Mouse (Mus musculus): ENCODE results near the gene Cfap298. TPM values are rescaled to one million over a fixed set of nuclear protein-coding genes. Genes with fewer than 3 reads are reported as not detected.

The Cfap298 gene
- polyA plus RNA-seq (2014; fragmentation: Nextera tagmentation; extraction: Ambion mirVana): 36.4 and 41.2 TPM in 2 replicates

DNA sequence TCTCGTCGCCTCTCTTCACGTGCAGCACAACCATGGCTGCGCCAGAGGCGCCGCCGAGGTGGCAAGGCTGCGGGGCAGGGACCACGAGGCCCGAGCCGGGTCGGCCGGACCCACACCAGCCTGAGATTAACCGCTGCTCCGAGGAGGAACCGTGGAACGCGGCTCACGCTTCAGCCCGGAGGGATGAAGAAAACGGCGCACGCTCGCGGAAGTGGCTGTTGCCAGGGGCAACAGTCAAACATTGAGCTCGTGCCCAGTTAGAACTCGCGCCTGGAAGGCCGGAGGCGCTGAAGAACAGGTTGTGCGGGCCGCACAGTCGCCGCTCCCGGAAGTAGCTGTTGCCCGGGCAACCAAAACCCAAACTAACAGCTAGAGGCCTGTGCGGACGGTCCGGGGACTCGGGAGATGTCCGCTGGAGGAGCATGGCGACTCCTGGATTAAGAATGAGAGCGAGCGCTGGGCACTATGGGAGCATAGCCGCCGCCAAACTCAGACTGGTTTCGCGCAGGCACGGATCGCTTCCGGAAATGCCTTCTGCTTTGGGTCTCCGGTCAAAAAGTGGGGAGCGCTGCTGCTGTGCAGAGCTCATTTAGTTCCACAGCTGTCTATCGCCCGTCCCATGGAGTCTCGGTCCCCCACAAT, at the start of gene Cfap298:
Cfap298 (minus strand) TSS at position 428 of the 642 bp plus-strand sequence.
- peak within 1 kb of the TSS; percentile 85 for H3K4me3 ChIP-seq (ENCODE audit: low read depth, low read length)
- peak within 1 kb of the TSS; percentile 79 for H3K27ac ChIP-seq (ENCODE audit: low read length)
- H3K27me3 ChIP-seq (ENCODE audit: control insufficient read depth, insufficient read depth, low read length): no peaks in the 10 kb centered on the region
- WGBS: under 1% methylated on average over 56 of the region's 56 CpGs
- H3K9ac ChIP-seq (replicated peaks; ENCODE audit: low read depth, low read length): peak within 1 kb of the TSS; percentile 61
- H3K4me2 ChIP-seq (replicated peaks; ENCODE audit: low read depth, low read length): peak within 1 kb of the TSS; percentile 77
- no peaks in the 10 kb centered on the region for H3K9me3 ChIP-seq (ENCODE audit: control insufficient read depth, low read depth, low read length)
- ATAC-seq (ENCODE audit: insufficient number of reproducible peaks, insufficient read depth, low FRiP score, low read depth): peak; percentile 98
- H3K36me3 ChIP-seq (ENCODE audit: control insufficient read depth, insufficient read depth, low read length): peaks cover 4% of the 10 kb centered on the region; the same call in 1 of the 2 replicates
- H3K4me1 ChIP-seq (ENCODE audit: control insufficient read depth, insufficient read depth, low read length): no peaks in the 10 kb centered on the region

- Histone ChIP-seq H3K4me3 (ENCODE audit: low read depth, low read length) (no peak overlapping the region), H3K9ac (replicated peaks; ENCODE audit: low read depth, low read length) (no peak overlapping the region), H3K9me3 (ENCODE audit: control insufficient read depth, low read depth, low read length) (no peaks in the 10 kb centered on the region), H3K36me3 (ENCODE audit: control insufficient read depth, insufficient read depth, low read length) (peaks cover 1% of the 10 kb centered on the region; the same call in 1 of the 2 replicates), H3K27ac (ENCODE audit: low read length) (no peak overlapping the region), H3K27me3 (ENCODE audit: control insufficient read depth, insufficient read depth, low read length) (no peaks in the 10 kb centered on the region), H3K4me1 (ENCODE audit: control insufficient read depth, insufficient read depth, low read length) (no peaks in the 10 kb centered on the region), H3K4me2 (replicated peaks; ENCODE audit: low read depth, low read length) (no peak overlapping the region)
- 87% methylated on average over 6 of the region's 6 CpGs for WGBS
- no peak for ATAC-seq (ENCODE audit: insufficient number of reproducible peaks, insufficient read depth, low FRiP score, low read depth)
These were observed 36.1 kb upstream of the Cfap298 start for GRCm38 (mm10) chr16:90971004-90971403.

- no peaks in the 10 kb centered on the region for H3K4me1 ChIP-seq (ENCODE audit: control insufficient read depth, insufficient read depth, low read length)
- peaks cover 3% of the 10 kb centered on the region; the same call in 1 of the 2 replicates for H3K36me3 ChIP-seq (ENCODE audit: control insufficient read depth, insufficient read depth, low read length)
- H3K4me3 ChIP-seq (ENCODE audit: low read depth, low read length): no peak overlapping the region
- no peak overlapping the region for H3K9ac ChIP-seq (replicated peaks; ENCODE audit: low read depth, low read length)
- no peak overlapping the region for H3K4me2 ChIP-seq (replicated peaks; ENCODE audit: low read depth, low read length)
- WGBS: 71% methylated on average over 4 of the region's 4 CpGs
- no peak for ATAC-seq (ENCODE audit: insufficient number of reproducible peaks, insufficient read depth, low FRiP score, low read depth)
- no peaks in the 10 kb centered on the region for H3K9me3 ChIP-seq (ENCODE audit: control insufficient read depth, low read depth, low read length)
- no peak overlapping the region for H3K27ac ChIP-seq (ENCODE audit: low read length)
- H3K27me3 ChIP-seq (ENCODE audit: control insufficient read depth, insufficient read depth, low read length): no peaks in the 10 kb centered on the region
These were observed 31.3 kb upstream of the Cfap298 start for GRCm38 (mm10) chr16:90966241-90966640.

GRCm38 (mm10) chr16:90964302-90964701, 29.4 kb upstream of the Cfap298 start:
- Histone ChIP-seq H3K4me3 (ENCODE audit: low read depth, low read length) (no peak overlapping the region), H3K36me3 (ENCODE audit: control insufficient read depth, insufficient read depth, low read length) (peaks cover 6% of the 10 kb centered on the region; the same call in 1 of the 2 replicates), H3K9me3 (ENCODE audit: control insufficient read depth, low read depth, low read length) (no peaks in the 10 kb centered on the region), H3K4me1 (ENCODE audit: control insufficient read depth, insufficient read depth, low read length) (no peaks in the 10 kb centered on the region), H3K9ac (replicated peaks; ENCODE audit: low read depth, low read length) (no peak overlapping the region), H3K27ac (ENCODE audit: low read length) (no peak overlapping the region), H3K27me3 (ENCODE audit: control insufficient read depth, insufficient read depth, low read length) (no peaks in the 10 kb centered on the region), H3K4me2 (replicated peaks; ENCODE audit: low read depth, low read length) (no peak overlapping the region)
- 90% methylated on average over 10 of the region's 10 CpGs for WGBS
- peak; percentile 61; the same call in 1 of the 2 replicates for ATAC-seq (ENCODE audit: insufficient number of reproducible peaks, insufficient read depth, low FRiP score, low read depth)

DNA sequence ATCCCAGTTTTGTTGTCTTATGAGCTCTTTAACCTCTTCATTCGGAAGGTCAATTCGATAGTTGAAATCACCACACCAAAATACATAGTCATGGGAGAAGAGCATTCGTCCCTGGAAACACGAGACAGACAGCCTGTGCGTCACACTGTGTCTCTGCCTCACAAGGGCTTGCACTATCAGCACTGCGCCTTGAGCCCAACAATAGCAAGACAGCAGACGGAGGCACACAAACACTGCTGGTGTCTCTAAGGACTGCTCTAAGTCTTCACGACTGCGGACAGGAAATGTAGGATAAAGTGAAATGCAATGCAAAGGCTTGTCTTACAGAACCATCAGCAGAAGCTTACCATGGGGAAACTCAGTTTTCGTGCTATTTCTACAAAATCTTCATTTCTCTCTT, 29.0 kb upstream of the Cfap298 start:
- Histone ChIP-seq H3K4me1 (ENCODE audit: control insufficient read depth, insufficient read depth, low read length) (no peaks in the 10 kb centered on the region), H3K27me3 (ENCODE audit: control insufficient read depth, insufficient read depth, low read length) (no peaks in the 10 kb centered on the region), H3K27ac (ENCODE audit: low read length) (no peak overlapping the region), H3K4me3 (ENCODE audit: low read depth, low read length) (no peak overlapping the region), H3K9ac (replicated peaks; ENCODE audit: low read depth, low read length) (no peak overlapping the region), H3K9me3 (ENCODE audit: control insufficient read depth, low read depth, low read length) (no peaks in the 10 kb centered on the region), H3K36me3 (ENCODE audit: control insufficient read depth, insufficient read depth, low read length) (peaks cover 6% of the 10 kb centered on the region; the same call in 1 of the 2 replicates), H3K4me2 (replicated peaks; ENCODE audit: low read depth, low read length) (no peak overlapping the region)
- no peak for ATAC-seq (ENCODE audit: insufficient number of reproducible peaks, insufficient read depth, low FRiP score, low read depth)
- WGBS: 87% methylated on average over 10 of the region's 10 CpGs

- no peaks in the 10 kb centered on the region for H3K27me3 ChIP-seq (ENCODE audit: control insufficient read depth, insufficient read depth, low read length)
- H3K4me3 ChIP-seq (ENCODE audit: low read depth, low read length): no peak overlapping the region
- H3K36me3 ChIP-seq (ENCODE audit: control insufficient read depth, insufficient read depth, low read length): peaks cover 6% of the 10 kb centered on the region; the same call in 1 of the 2 replicates
- H3K9ac ChIP-seq (replicated peaks; ENCODE audit: low read depth, low read length): no peak overlapping the region
- no peaks in the 10 kb centered on the region for H3K9me3 ChIP-seq (ENCODE audit: control insufficient read depth, low read depth, low read length)
- no peak for ATAC-seq (ENCODE audit: insufficient number of reproducible peaks, insufficient read depth, low FRiP score, low read depth)
- no peak overlapping the region for H3K4me2 ChIP-seq (replicated peaks; ENCODE audit: low read depth, low read length)
- H3K27ac ChIP-seq (ENCODE audit: low read length): no peak overlapping the region
- no peaks in the 10 kb centered on the region for H3K4me1 ChIP-seq (ENCODE audit: control insufficient read depth, insufficient read depth, low read length)
- 89% methylated on average over 4 of the region's 4 CpGs for WGBS
These were observed 28.3 kb upstream of the Cfap298 start for GRCm38 (mm10) chr16:90963231-90963630.

DNA sequence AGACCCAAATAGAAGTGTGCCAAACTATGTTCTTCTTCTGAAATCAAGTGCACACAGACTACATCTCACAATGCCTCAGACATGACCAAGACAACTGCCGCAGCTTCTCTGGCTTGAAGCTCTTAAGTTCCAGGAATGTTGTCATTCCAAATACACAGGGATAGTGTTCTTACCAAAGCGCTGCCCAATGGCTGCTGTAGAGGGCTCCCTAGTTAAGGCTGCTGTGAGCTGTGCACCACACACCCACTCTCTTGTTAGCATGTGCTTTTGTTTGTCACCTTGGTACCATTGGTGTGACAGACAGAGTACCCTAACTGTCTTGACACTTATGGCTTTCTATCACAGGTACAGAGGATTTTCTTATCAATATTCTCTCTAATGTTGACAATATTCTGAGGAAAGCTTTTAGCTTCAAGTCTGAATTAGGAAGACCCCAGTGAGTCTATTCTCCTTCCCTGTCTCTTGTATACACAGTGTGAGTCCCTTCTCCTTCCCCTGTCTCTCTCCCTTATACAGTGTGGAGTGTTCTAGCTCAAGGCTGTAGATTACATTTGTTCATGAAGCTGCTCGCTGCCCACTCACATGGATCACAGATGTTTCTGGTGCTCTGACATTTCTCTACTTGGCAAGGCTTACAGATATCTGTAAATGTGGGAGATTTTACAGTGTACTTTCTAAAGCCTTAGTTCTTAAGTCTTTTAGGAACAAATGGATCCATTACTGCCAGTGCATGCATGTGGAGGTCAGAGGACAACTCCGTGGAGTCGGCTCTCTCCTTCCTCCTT, 23.6 kb upstream of the Cfap298 start:
- H3K4me2 ChIP-seq (replicated peaks; ENCODE audit: low read depth, low read length): no peak overlapping the region
- H3K9ac ChIP-seq (replicated peaks; ENCODE audit: low read depth, low read length): no peak overlapping the region
- no peak overlapping the region for H3K27ac ChIP-seq (ENCODE audit: low read length)
- H3K27me3 ChIP-seq (ENCODE audit: control insufficient read depth, insufficient read depth, low read length): no peaks in the 10 kb centered on the region
- H3K36me3 ChIP-seq (ENCODE audit: control insufficient read depth, insufficient read depth, low read length): peaks cover 6% of the 10 kb centered on the region; the same call in 1 of the 2 replicates
- no peak overlapping the region for H3K4me3 ChIP-seq (ENCODE audit: low read depth, low read length)
- 65% methylated on average over 5 of the region's 5 CpGs for WGBS
- no peaks in the 10 kb centered on the region for H3K9me3 ChIP-seq (ENCODE audit: control insufficient read depth, low read depth, low read length)
- ATAC-seq (ENCODE audit: insufficient number of reproducible peaks, insufficient read depth, low FRiP score, low read depth): no peak
- H3K4me1 ChIP-seq (ENCODE audit: control insufficient read depth, insufficient read depth, low read length): no peaks in the 10 kb centered on the region

DNA sequence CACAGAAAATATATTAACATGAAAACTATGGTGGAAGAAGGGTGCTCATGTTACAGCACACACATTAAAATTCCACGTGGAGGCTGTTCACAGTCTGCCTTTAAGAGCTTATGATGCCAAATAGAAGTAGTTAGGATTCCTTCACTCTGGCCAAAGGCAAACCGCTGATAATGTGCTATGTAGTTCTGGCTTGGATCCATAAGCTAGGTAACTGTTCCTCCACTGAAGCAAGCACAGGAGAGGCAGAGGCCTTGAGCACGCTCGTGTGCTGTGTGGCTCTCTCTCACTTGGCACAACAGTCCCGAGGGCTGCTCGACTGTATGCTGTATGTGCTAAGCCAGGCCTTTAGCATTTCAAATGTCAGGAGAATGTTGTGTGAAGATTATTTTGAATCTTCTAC, 20.6 kb upstream of the Cfap298 start:
- Histone ChIP-seq H3K27ac (ENCODE audit: low read length) (no peak overlapping the region), H3K4me3 (ENCODE audit: low read depth, low read length) (no peak overlapping the region), H3K4me2 (replicated peaks; ENCODE audit: low read depth, low read length) (no peak overlapping the region), H3K4me1 (ENCODE audit: control insufficient read depth, insufficient read depth, low read length) (no peaks in the 10 kb centered on the region), H3K36me3 (ENCODE audit: control insufficient read depth, insufficient read depth, low read length) (peaks cover 4% of the 10 kb centered on the region; the same call in 1 of the 2 replicates), H3K9me3 (ENCODE audit: control insufficient read depth, low read depth, low read length) (no peaks in the 10 kb centered on the region), H3K27me3 (ENCODE audit: control insufficient read depth, insufficient read depth, low read length) (no peaks in the 10 kb centered on the region), H3K9ac (replicated peaks; ENCODE audit: low read depth, low read length) (no peak overlapping the region; the same call in 1 of the 2 replicates)
- no peak for ATAC-seq (ENCODE audit: insufficient number of reproducible peaks, insufficient read depth, low FRiP score, low read depth)
- WGBS: 74% methylated on average over 6 of the region's 6 CpGs

Measured in stomach, embryonic 14.5 days (tissue).